Comparison of ENCODE assay signal across 8 mouse cellular contexts in genomic region chr3:103420621-103421274, GRCm38 (mm10).
A peak's percentile ranks its signal among the peaks of the same experiment; 100 is the strongest.
DNase-seq lines count a peak whose midpoint lies in the region; ATAC-seq and TF ChIP-seq lines count a peak whose summit lies in the region.

No protein-coding gene starts in this region.

- no peaks in the 10 kb centered on the region for H3K27me3 ChIP-seq in midbrain, embryonic 10.5 days (ENCODE audit: low read depth, poor library complexity, severe bottlenecking)
- peaks cover 4% of the 10 kb centered on the region for H3K27me3 ChIP-seq in midbrain, postnatal 0 days (ENCODE audit: insufficient read depth, low read length)
- no peaks in the 10 kb centered on the region for H3K27me3 ChIP-seq in forebrain, embryonic 15.5 days
- no peaks in the 10 kb centered on the region for H3K27me3 ChIP-seq in stomach, embryonic 14.5 days (ENCODE audit: control insufficient read depth, insufficient read depth, low read length)

- no peak for ATAC-seq in midbrain, postnatal 0 days (ENCODE audit: low FRiP score)
- ATAC-seq in forebrain, embryonic 15.5 days (replicated peaks): peak; percentile 44; the same call in 1 of the 2 replicates
- 0 out of 2 replicates have a peak, but pooled peaks have one; percentile 29 for ATAC-seq in stomach, embryonic 14.5 days (ENCODE audit: insufficient number of reproducible peaks, insufficient read depth, low FRiP score, low read depth)

- peak overlapping the region; percentile 79 for H3K27ac ChIP-seq in midbrain, embryonic 10.5 days (replicated peaks)
- H3K27ac ChIP-seq in midbrain, postnatal 0 days (ENCODE audit: low read depth, low read length): no peak overlapping the region
- H3K27ac ChIP-seq in forebrain, embryonic 15.5 days (replicated peaks): no peak overlapping the region; the same call in 1 of the 2 replicates
- H3K27ac ChIP-seq in stomach, embryonic 14.5 days (ENCODE audit: low read length): peak overlapping the region; percentile 83

- WGBS in midbrain, embryonic 10.5 days: 72% methylated on average over 12 of the region's 12 CpGs
- 37% methylated on average over 12 of the region's 12 CpGs for WGBS in midbrain, postnatal 0 days
- WGBS in forebrain, embryonic 15.5 days: 62% methylated on average over 12 of the region's 12 CpGs
- 58% methylated on average over 12 of the region's 12 CpGs for WGBS in stomach, embryonic 14.5 days

- H3K4me1 ChIP-seq in midbrain, embryonic 10.5 days: peaks cover 33% of the 10 kb centered on the region
- H3K4me1 ChIP-seq in midbrain, postnatal 0 days (ENCODE audit: insufficient read depth, low read length): 0 out of 2 replicates have a peak, but pooled peaks cover 5% of the 10 kb centered on the region
- peaks cover 21% of the 10 kb centered on the region for H3K4me1 ChIP-seq in forebrain, embryonic 15.5 days
- H3K4me1 ChIP-seq in stomach, embryonic 14.5 days (ENCODE audit: control insufficient read depth, insufficient read depth, low read length): peaks cover 27% of the 10 kb centered on the region; the same call in 1 of the 2 replicates

- no peak overlapping the region for H3K4me3 ChIP-seq in midbrain, embryonic 10.5 days
- no peak overlapping the region for H3K4me3 ChIP-seq in midbrain, postnatal 0 days (ENCODE audit: low read depth, low read length)
- H3K4me3 ChIP-seq in forebrain, embryonic 15.5 days: no peak overlapping the region
- H3K4me3 ChIP-seq in stomach, embryonic 14.5 days (ENCODE audit: low read depth, low read length): no peak overlapping the region

- peak; percentile 16 for DNase-seq in midbrain, embryonic 10.5 days (ENCODE audit: low spot score)
- no peak for DNase-seq in midbrain, postnatal 0 days (ENCODE audit: low spot score)
- DNase-seq in layer of hippocampus, adult 9-11 months: peak; percentile 56
- no peak for DNase-seq in left cerebral cortex, adult 11 months (ENCODE audit: low spot score)
- DNase-seq in urinary bladder, adult 2 months (ENCODE audit: low spot score): no peak
- no peak for DNase-seq in spleen, adult 18-20 months

- TF ChIP-seq CTCF in midbrain, postnatal 0 days (IDR thresholded peaks at IDR 0.05): no peak

- H3K9ac ChIP-seq in midbrain, postnatal 0 days (replicated peaks; ENCODE audit: low read length, poor library complexity, severe bottlenecking): no peak overlapping the region
- H3K9ac ChIP-seq in forebrain, embryonic 15.5 days (replicated peaks): no peak overlapping the region
- H3K9ac ChIP-seq in stomach, embryonic 14.5 days (replicated peaks; ENCODE audit: low read depth, low read length): no peak overlapping the region

- H3K9me3 ChIP-seq in midbrain, embryonic 10.5 days (replicated peaks): no peaks in the 10 kb centered on the region
- H3K9me3 ChIP-seq in midbrain, postnatal 0 days (ENCODE audit: low read length): no peaks in the 10 kb centered on the region
- no peaks in the 10 kb centered on the region for H3K9me3 ChIP-seq in forebrain, embryonic 15.5 days
- no peaks in the 10 kb centered on the region for H3K9me3 ChIP-seq in stomach, embryonic 14.5 days (ENCODE audit: control insufficient read depth, low read depth, low read length)

- H3K4me2 ChIP-seq in midbrain, postnatal 0 days (ENCODE audit: low read depth, low read length, poor library complexity, severe bottlenecking): no peak overlapping the region
- no peak overlapping the region for H3K4me2 ChIP-seq in forebrain, embryonic 15.5 days (replicated peaks)
- H3K4me2 ChIP-seq in stomach, embryonic 14.5 days (replicated peaks; ENCODE audit: low read depth, low read length): no peak overlapping the region

- H3K36me3 ChIP-seq in midbrain, embryonic 10.5 days: no peaks in the 10 kb centered on the region
- no peaks in the 10 kb centered on the region for H3K36me3 ChIP-seq in midbrain, postnatal 0 days (ENCODE audit: insufficient read depth, low read length)
- H3K36me3 ChIP-seq in forebrain, embryonic 15.5 days: no peaks in the 10 kb centered on the region
- no peaks in the 10 kb centered on the region for H3K36me3 ChIP-seq in stomach, embryonic 14.5 days (ENCODE audit: control insufficient read depth, insufficient read depth, low read length)

Comparison
In these comparisons a context has a peak if more than half of its experiments do, and no peak if none do; other contexts are left out.
1. DNase-seq: peak in midbrain, embryonic 10.5 days (single experiment) and layer of hippocampus, adult 9-11 months (single experiment); none in midbrain, postnatal 0 days (single experiment), left cerebral cortex, adult 11 months (single experiment), urinary bladder, adult 2 months (single experiment) and spleen, adult 18-20 months (0 of 2).
2. H3K27ac ChIP-seq: peak in midbrain, embryonic 10.5 days (single experiment) and stomach, embryonic 14.5 days (single experiment); none in midbrain, postnatal 0 days (single experiment) and forebrain, embryonic 15.5 days (single experiment).